Mouse (Mus musculus): ENCODE data around the gene Paf1. TPM values are rescaled to one million over a fixed set of nuclear protein-coding genes. Genes with fewer than 3 reads are reported as not detected.

The Paf1 gene
- polyA plus RNA-seq, 1 experiment: 81.5 TPM

DNA sequence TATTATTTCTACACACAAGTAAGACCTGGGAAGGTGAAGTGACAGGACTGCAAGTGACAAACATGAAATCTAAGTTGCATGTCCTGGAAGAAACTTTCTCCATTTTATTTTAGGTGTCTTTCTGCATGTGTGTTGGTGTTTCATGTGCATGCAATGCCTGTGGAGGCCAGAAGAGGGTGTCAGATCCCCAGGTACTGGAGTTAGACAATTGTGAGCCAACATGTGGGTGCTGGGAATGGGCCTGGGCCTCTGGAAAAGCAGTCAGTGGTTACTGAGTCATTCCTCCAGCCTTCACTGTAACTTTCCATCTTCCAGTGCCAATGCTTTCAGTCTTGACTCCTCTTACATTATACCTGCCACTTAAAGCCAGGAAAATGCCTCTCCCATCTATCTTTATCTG, 24.6 kb downstream of the Paf1 start:
- H3K4me1 ChIP-seq (ENCODE audit: control insufficient read depth, insufficient read depth, low read length): peaks cover 4% of the 10 kb centered on the region; the same call in 1 of the 2 replicates
- no peak overlapping the region for H3K4me3 ChIP-seq (replicated peaks; ENCODE audit: extremely low read depth, low read depth, low read length)
- DNase-seq: no peak
- TF ChIP-seq CTCF (IDR thresholded peaks at IDR 0.05; ENCODE audit: insufficient read depth, low read length) (no peak), POLR2A (IDR thresholded peaks at IDR 0.05; ENCODE audit: borderline replicate concordance, extremely low read depth, low read depth, low read length) (no peak)

DNA sequence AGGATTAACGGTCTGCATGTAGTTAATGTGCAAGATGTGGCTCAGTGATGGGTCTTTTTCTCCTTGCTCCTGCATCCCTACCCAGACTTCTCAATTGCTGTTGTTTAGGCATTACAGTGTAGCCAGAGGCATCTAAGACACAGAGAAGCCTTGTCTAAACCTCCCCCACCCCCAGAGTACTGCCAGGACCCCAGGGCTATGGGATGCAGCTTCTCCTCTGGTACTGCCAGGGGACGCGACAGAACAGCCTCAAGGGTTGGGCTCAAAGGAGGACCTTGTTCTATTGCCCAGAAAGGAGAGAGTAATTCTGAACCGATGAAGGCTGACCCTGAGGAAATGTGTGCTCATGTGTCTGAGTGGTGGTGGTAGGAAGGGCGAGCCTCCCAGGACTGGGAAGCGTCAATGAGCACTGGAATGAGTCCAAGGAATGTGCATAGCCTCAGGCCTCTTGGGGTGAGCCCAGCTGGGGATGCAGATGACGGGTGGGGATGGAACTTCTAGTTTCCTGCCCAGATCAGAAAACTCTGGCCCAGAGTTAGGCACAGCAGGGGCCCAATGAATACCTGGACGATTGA, 25.4 kb downstream of the Paf1 start:
- 44% methylated on average over 8 of the region's 8 CpGs for WGBS
- TF ChIP-seq POLR2A (IDR thresholded peaks at IDR 0.05; ENCODE audit: borderline replicate concordance, extremely low read depth, low read depth, low read length) (no peak), CTCF (IDR thresholded peaks at IDR 0.05; ENCODE audit: insufficient read depth, low read length) (no peak)
- Histone ChIP-seq H3K4me3 (replicated peaks; ENCODE audit: extremely low read depth, low read depth, low read length) (no peak overlapping the region), H3K4me1 (ENCODE audit: control insufficient read depth, insufficient read depth, low read length) (peaks cover 4% of the 10 kb centered on the region; the same call in 1 of the 2 replicates)
- peak; percentile 31 for DNase-seq

DNA sequence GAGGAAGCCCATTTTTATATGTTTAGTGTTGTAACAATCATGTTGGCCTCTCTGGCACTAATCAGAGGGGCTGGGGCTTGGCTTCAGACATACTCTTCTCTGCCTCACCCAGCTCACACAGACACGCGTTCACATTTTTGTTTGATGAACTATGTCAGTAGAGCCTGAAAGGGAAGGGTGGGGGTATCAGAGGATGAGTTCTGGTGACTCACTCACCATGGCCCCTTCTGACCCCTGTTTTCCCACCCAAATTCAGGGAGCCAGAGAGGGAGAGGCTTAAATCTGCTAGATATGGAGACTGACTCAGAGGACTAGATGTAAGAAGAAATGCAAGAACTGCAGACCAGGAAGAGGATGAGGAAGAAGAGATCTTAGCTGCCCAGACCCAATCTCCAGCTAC, 26.7 kb downstream of the Paf1 start:
- DNase-seq: no peak
- Histone ChIP-seq H3K4me1 (ENCODE audit: control insufficient read depth, insufficient read depth, low read length) (peaks cover 4% of the 10 kb centered on the region; the same call in 1 of the 2 replicates), H3K4me3 (replicated peaks; ENCODE audit: extremely low read depth, low read depth, low read length) (no peak overlapping the region)
- TF ChIP-seq CTCF (IDR thresholded peaks at IDR 0.05; ENCODE audit: insufficient read depth, low read length) (no peak), POLR2A (IDR thresholded peaks at IDR 0.05; ENCODE audit: borderline replicate concordance, extremely low read depth, low read depth, low read length) (no peak)
- 77% methylated on average over 2 of the region's 2 CpGs for WGBS

DNA sequence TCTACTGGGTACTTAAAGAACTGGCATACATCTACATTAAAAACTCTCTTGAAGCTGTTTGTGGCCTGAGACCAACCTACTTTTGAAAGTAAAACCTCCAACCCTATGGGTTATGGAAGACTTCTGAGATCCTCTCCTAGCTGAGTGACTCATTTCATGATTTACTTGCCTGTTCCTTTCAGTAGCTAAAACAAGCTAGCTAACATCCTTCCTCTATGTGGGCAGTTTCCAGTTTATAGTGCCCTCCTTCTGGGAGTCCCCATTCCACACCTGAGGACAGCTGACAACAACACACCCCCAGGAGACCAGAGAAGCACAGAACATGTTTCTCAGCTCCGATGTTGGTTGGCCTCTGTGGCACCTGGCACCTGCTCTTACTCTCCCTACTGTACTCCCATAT, 30.3 kb downstream of the Paf1 start:
- TF ChIP-seq CTCF (IDR thresholded peaks at IDR 0.05; ENCODE audit: insufficient read depth, low read length) (no peak), POLR2A (IDR thresholded peaks at IDR 0.05; ENCODE audit: borderline replicate concordance, extremely low read depth, low read depth, low read length) (no peak)
- DNase-seq: no peak
- H3K4me3 ChIP-seq (replicated peaks; ENCODE audit: extremely low read depth, low read depth, low read length): no peak overlapping the region
- 97% methylated on average over 1 of the region's 1 CpGs for WGBS
- H3K4me1 ChIP-seq (ENCODE audit: control insufficient read depth, insufficient read depth, low read length): peaks cover 3% of the 10 kb centered on the region; the same call in 1 of the 2 replicates

DNA sequence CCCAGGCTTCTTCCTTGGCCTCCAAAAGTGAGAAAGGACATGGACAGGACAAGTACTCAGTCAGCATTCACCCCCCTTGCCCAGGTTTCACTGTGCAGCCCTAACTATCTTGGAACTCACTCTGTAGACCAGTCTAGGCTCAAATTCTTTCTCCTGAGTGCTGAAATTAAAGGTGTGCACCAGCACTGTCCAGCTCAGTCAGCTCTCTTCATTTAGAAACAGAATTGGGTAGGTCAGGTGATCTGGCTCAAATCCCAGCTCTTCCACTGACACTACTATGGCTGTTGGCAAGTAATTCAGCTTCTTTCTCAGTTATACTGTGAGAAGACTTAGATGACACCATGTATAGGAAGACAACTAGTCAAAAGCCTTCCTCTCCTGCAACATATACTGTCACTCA, 35.0 kb downstream of the Paf1 start:
- TF ChIP-seq POLR2A (IDR thresholded peaks at IDR 0.05; ENCODE audit: borderline replicate concordance, extremely low read depth, low read depth, low read length) (no peak), CTCF (IDR thresholded peaks at IDR 0.05; ENCODE audit: insufficient read depth, low read length) (no peak)
- DNase-seq: no peak

DNA sequence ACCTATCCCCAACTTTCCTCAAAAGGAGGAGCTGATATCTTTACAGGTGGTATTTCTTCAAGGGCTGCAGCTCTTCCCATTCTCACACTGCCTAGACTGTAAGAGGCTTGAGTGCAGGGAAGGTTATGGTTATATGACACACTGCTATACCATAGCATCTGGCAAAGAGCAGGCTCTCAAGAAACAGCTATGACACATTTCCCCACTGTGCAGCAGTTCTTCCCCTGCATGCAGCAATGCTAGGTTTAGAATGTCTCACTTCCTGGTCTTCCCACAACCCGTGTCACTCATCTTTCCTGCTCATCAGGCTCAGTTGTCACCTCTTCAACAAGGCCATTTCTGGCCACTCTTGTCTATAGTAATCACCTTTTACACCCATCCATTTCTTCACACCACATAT, 37.8 kb downstream of the Paf1 start:
- Histone ChIP-seq H3K4me1 (ENCODE audit: control insufficient read depth, insufficient read depth, low read length) (peaks cover 17% of the 10 kb centered on the region), H3K4me3 (replicated peaks; ENCODE audit: extremely low read depth, low read depth, low read length) (no peak overlapping the region)
- DNase-seq: no peak
- TF ChIP-seq POLR2A (IDR thresholded peaks at IDR 0.05; ENCODE audit: borderline replicate concordance, extremely low read depth, low read depth, low read length) (no peak), CTCF (IDR thresholded peaks at IDR 0.05; ENCODE audit: insufficient read depth, low read length) (no peak)
- WGBS: 25% methylated on average over 1 of the region's 1 CpGs

More for the DNA sequence above, 35.0 kb downstream of the Paf1 start:
- H3K4me1 ChIP-seq (ENCODE audit: control insufficient read depth, insufficient read depth, low read length): peaks cover 8% of the 10 kb centered on the region
- H3K4me3 ChIP-seq (replicated peaks; ENCODE audit: extremely low read depth, low read depth, low read length): no peak overlapping the region

DNA sequence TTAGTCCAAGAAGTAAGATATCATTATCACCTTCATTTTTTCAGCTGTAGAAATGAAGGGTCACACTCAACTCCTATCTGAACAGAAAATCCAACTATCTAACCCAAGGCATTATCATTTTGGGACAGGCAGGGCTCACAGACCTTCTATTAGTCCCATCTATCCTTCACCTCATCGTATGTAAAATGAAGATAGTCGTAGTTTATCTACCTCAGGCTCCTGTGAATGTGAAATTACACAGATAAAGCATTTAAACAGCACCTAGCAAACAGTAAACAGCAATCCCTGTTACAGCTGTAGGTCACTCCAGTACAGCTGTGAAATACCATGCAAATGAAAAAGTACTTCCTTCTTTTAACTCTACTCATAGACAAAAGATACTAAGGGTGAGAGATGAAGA, 39.5 kb downstream of the Paf1 start:
- no peak for DNase-seq
- Histone ChIP-seq H3K4me1 (ENCODE audit: control insufficient read depth, insufficient read depth, low read length) (peaks cover 17% of the 10 kb centered on the region), H3K4me3 (replicated peaks; ENCODE audit: extremely low read depth, low read depth, low read length) (no peak overlapping the region)
- TF ChIP-seq CTCF (IDR thresholded peaks at IDR 0.05; ENCODE audit: insufficient read depth, low read length): no peak
- no peak for TF ChIP-seq POLR2A (IDR thresholded peaks at IDR 0.05; ENCODE audit: borderline replicate concordance, extremely low read depth, low read depth, low read length)
- 88% methylated on average over 2 of the region's 2 CpGs for WGBS

DNA sequence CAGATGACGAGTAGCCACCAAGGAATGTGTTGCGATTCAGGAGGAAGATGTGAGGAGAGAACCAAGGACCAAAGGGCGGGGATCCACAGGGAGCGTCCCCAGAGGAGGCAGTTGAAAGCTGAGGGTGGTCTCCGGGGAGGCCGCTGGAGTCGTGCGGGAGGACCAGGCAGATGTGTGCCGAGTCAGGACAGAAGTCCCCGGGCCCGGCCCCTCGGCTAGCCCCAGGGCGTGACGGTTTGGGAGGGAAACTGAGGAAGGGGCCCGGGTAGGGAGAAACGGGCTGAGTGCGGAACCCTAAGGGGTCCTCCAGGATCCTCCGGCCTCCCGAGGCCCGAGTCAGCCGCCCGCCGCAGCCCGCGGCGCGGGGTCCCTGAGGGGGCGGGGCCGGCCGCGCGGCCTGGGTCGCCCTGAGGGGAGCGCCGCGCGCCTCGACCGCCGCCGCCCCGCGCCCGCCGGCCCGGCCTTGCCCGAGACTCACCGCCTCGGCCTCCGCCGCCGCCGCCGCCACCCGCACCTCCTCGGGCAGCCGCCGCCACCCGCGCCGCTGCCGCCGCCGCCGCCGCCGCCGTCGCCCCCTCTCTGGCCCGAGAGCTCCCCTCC, 43.0 kb downstream of the Paf1 start:
- H3K4me3 ChIP-seq (replicated peaks; ENCODE audit: extremely low read depth, low read depth, low read length): peak overlapping the region; percentile 64
- TF ChIP-seq CTCF (IDR thresholded peaks at IDR 0.05; ENCODE audit: insufficient read depth, low read length) (no peak), POLR2A (IDR thresholded peaks at IDR 0.05; ENCODE audit: borderline replicate concordance, extremely low read depth, low read depth, low read length) (no peak)
- under 1% methylated on average over 32 of the region's 70 CpGs for WGBS
- peak; percentile 24 for DNase-seq
- H3K4me1 ChIP-seq (ENCODE audit: control insufficient read depth, insufficient read depth, low read length): peaks cover 14% of the 10 kb centered on the region; the same call in 1 of the 2 replicates

DNA sequence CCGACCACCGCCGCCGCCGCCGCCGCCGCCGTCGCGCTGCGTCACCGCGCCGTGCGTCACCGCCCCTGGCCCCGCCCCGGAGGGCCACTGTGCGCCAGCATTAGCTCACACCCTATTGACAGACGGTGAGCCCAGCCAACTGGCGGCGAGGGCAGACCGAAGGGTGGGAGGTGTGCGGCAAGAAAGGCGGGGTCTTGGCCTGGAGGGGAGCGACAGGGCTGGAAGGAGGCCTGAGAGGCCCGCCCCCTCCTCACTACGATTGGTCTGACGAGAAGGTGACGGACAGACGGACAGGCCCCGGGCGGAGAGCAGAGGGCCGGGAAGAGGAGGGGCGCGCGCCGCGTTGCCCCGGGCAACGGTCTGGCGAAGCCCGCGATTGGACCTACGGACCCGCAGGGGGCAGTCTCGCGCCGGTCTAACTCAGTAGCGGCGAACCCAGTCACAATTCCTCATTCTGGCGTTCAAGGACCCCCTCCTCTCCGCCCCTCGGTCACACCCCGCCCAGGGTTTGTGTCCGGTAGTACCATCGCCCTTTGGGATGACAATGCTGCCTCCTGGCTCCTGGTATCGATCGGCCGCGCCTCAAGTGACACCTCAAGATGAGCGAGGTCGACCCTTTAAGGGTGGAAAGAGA, 43.6 kb downstream of the Paf1 start:
- DNase-seq: peak; percentile 100
- TF ChIP-seq POLR2A (IDR thresholded peaks at IDR 0.05; ENCODE audit: borderline replicate concordance, extremely low read depth, low read depth, low read length): peak; percentile 69; the same call in 1 of the 2 replicates
- peak; percentile 64 for TF ChIP-seq CTCF (IDR thresholded peaks at IDR 0.05; ENCODE audit: insufficient read depth, low read length)

More for the DNA sequence above, 43.6 kb downstream of the Paf1 start:
- peak overlapping the region; percentile 88 for H3K4me3 ChIP-seq (replicated peaks; ENCODE audit: extremely low read depth, low read depth, low read length)
- under 1% methylated on average over 47 of the region's 64 CpGs for WGBS
- peaks cover 12% of the 10 kb centered on the region; the same call in 1 of the 2 replicates for H3K4me1 ChIP-seq (ENCODE audit: control insufficient read depth, insufficient read depth, low read length)

Data from lung, adult 2 months (tissue).